Mouse (Mus musculus) left cerebral cortex, adult 2 months (tissue): ENCODE measurements around the gene Nfkbia. TPM values are rescaled to one million over a fixed set of nuclear protein-coding genes. Genes with fewer than 3 reads are reported as not detected.

ENCODE experiments used
- DNase-seq, 2 experiments: peaks; one replicate each; pipeline ENCODE4 v3.0.0; 2021 to 2022; ENCODE audit warnings: low spot score in 2 of 2, mixed read lengths in 1 of 2; ENCODE audit errors: extremely low spot score in 1 of 2
- H3K27ac ChIP-seq: fragments of 200-600 bp; 2 replicates; pipeline ENCODE4 v1.8.1; 2022
- H3K4me3 ChIP-seq: fragments of 200-600 bp; 2 replicates; pipeline ENCODE4 v1.8.1; 2022
- CTCF ChIP-seq: fragments of 200-600 bp; IDR thresholded peaks from 2 replicates; pipeline ENCODE4 v1.8.1; 2022; ENCODE audit warnings: antibody characterized with exemption, mild to moderate bottlenecking, moderate library complexity
- intact Hi-C: fragments of 180-260 bp; cut with DNase I; formaldehyde crosslinking; loops from one replicate; pipeline ENCODE4 v1.15.1; 2025
- total RNA-seq, 2 experiments: library from RNA; stranded (reverse); gene quantifications; 2 replicates each; pipeline ENCODE4 v1.2.3; 2021

The Nfkbia gene
- total RNA-seq, 2 experiments from 2014 or later, result 33.3 to 53.1 TPM

DNA sequence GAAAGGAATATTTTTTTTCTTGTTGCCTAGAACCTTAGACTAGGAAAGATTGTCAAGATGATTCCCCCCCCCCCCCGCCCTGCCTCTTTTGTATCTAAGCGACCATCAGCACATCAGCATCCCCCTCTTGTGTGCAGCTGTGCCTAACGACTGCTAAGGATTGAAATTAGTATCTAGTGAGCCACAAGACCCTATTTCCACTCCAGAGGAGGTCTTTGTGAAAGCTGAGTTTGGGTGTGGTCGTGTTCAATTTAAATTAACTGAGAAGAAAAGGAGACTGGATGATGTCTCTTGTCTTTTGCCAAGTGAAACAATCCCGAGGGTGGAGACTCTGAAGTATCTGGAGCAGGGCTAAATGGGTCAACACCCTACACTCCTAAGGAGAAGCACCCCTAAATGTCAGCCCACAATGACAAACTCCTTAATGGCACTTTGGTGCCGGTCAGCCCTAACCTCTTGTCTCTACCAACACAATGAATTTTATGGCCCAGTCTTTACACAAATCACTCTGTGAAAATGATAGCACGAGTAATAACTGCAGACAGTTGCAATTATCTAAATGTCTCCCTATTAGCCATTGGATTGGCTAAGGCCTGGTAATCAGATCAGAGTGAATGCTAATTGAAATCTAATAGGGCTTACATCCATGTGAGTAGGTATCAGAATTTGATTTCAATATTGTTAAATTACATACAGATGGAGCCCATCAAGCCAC is 13.0 kb upstream of the Nfkbia start:
- TF ChIP-seq CTCF, result no peak
- intact Hi-C loops, result no loop called here

DNA sequence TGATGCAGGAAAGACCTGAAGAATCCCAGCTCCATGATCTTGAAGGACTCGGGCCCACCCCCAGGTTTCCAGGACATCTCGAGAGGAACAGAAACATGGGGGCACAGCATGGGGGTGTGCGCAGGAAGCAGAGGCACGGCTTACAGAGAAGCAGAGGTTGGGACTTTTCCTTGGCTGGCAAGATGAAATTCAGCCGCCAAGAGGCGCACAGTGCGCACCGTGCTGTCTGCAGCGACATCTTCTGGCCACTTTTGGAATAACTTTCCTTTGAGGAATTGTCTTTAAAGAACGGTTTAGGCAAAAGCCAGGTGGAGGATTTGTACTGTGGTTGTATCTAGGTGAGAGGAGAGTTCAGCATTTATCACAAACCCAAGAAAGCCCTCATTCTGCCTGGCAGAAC is 6.6 kb upstream of the Nfkbia start:
- TF ChIP-seq CTCF, result peak; percentile 98
- intact Hi-C loops, result loop anchor here (1.0 to 10.0 kb wide), 4 partner anchors 127 to 336 kb away; partner anchors contain the start of gene Brms1l
- Histone ChIP-seq H3K27ac (no peak overlapping the region), H3K4me3 (no peak overlapping the region)
- DNase-seq, result peak; percentile 80 to 81

More for the DNA sequence above, 13.0 kb upstream of the Nfkbia start:
- no peak overlapping the region for H3K4me3 ChIP-seq
- no peak overlapping the region for H3K27ac ChIP-seq
- no peak for DNase-seq

DNA sequence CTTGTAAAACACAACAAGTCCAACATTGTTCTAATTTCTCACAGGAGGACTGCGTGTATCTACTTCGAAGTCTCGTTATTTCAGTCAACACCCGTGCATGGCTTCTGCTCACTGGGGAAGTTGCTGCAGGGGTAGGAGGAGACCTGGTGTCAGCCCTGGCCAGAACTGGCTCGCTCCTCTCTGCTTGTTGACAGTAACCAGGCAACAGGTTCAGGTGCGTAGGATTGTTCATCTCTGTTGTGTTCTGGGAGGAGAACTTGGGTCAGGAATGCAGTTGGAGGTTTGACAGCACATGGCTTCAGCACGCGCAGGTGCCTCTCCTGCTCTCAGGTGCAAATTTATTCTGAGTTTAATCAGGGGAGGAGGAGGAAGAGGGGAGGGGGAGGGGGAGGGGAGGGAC is 5.3 kb upstream of the Nfkbia start:
- H3K4me3 ChIP-seq, result no peak overlapping the region
- no peak for DNase-seq
- no peak for TF ChIP-seq CTCF
- intact Hi-C loops, result loop anchor here (2.0 to 10.0 kb wide), 2 partner anchors 143 to 337 kb away; partner anchors contain the start of gene Brms1l
- H3K27ac ChIP-seq, result no peak overlapping the region

DNA sequence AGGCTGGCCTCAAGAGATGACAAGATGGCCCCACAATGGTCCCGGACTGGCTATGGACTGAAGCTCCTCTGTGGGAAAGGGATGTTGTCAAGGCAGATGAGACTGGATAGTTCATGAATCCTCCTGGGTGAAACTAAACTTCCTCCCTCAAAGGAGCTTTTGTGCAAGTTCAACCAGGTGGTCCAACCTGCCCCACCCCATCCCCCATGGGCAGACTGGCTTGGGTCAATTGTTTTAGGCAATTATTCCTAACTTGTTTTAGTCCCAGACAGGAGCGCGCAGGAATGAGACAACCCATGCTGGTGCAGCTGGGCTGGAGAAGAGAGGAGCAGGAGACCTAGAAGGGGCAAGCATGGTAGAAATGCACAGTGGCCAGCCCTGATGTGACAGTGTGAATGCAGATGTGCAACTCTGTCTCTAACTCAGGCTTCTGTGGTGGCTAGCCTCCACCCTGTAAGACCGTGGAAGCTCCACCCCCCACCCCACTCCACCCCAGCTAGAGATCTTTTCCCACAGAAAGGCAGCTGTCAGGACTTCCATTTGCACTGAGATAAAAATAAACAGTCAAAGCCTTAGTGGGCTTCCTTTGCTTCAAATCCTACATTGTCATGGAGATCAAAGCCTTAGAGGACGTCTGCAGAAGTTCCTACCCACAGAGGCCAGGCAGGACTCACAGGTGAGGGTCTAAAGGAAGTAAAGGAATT is 3.6 kb upstream of the Nfkbia start:
- no peak for DNase-seq
- peak overlapping the region; percentile 55 for H3K27ac ChIP-seq
- intact Hi-C loops, result loop anchor here (10.0 kb wide), 1 partner anchor 339 kb away; the partner anchor contains the start of gene Brms1l
- no peak overlapping the region for H3K4me3 ChIP-seq
- TF ChIP-seq CTCF, result no peak

DNA sequence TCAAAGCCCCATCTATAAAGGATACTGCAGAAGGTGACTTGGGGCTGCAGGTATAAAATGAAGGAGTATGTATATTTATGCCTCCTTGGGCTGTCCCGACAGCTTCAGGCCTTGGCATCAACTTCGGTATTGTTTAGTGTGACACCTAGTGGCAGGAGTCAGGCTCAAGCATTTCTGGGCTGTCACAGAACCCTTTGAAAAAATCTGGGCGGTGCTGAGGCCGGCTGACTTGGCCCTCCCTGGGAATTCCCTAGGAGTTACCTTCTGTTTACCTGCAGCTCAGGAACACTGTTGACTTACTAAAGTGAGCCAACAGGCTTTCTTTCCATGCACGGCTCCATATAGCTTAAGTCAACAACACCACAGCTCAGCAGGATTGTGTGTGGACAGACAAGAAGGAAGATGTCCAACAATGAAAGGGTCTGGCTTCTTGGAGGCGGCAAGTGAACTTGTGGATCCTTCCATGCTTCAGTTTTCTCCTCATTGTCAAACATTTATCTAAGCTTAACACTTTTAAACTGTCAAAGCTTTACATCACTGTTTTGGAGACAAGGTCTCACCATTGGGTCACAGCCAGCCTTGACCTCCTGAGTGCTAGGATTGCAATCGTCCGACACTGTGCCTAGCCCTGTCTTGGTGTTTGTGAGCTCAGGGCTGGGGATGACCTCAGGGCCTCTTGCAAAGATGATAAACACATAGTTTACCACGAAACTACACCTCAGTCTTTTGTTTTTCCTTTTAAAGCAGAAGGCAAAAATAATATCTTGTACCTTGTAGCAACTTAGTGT is 2.9 kb upstream of the Nfkbia start:
- intact Hi-C loops, result loop anchor here (10.0 kb wide), 1 partner anchor 339 kb away; the partner anchor contains the start of gene Brms1l
- Histone ChIP-seq H3K4me3 (no peak overlapping the region), H3K27ac (peak overlapping the region; percentile 55; the same call in 1 of the 2 replicates)
- peak; percentile 81 for TF ChIP-seq CTCF
- DNase-seq, result peak; percentile 42 to 53

DNA sequence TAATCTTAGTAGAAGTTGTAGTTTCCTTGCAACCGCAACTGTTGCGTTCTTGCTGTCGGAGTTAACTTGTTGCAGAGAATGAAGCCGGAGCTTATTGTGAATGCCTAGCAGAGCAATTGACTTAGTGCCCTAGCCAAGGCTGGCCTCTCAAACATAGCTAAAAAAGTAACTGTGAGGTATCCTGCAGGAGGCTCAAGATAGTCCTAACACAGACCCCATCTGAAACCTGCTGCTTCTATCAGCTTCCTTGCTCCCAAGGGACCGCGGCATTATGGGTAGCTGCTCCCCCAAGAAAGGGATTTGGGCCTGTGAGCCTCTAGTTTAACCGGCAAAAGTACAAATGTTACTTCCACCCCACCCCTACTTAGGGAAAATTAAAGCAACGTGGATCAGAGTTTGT is 934 bp upstream of the Nfkbia start:
- no peak for DNase-seq
- H3K4me3 ChIP-seq, result peak overlapping the region; percentile 95
- TF ChIP-seq CTCF, result no peak
- intact Hi-C loops, result loop anchor here (10.0 kb wide), 1 partner anchor 341 kb away; the partner anchor contains the start of gene Brms1l
- peak overlapping the region; percentile 98 for H3K27ac ChIP-seq

DNA sequence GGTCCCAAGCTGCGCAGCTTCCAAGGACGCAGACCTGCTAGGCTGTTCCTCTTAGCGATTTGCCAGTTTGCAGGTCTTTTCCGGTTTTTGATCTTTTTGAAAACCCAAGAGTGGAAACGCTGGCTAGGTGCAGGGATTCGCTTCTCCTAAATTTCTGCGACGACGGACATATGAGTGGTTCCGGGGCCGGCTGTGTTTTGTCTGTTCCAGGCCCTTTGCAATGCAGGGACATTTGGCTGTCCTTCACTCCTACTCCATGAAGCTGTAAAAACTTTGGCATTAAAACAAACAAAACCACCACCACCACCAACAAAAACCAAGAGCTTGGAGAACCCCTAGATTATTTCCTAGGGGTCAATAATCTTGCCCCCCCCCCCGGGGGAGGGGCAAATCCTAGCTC is 494 bp upstream of the Nfkbia start:
- DNase-seq, result no peak
- no peak for TF ChIP-seq CTCF
- peak overlapping the region; percentile 98 for H3K27ac ChIP-seq
- intact Hi-C loops, result loop anchor here (1.0 to 10.0 kb wide), 4 partner anchors 47 to 342 kb away; partner anchors contain the start of gene Brms1l
- peak overlapping the region; percentile 95 for H3K4me3 ChIP-seq

DNA sequence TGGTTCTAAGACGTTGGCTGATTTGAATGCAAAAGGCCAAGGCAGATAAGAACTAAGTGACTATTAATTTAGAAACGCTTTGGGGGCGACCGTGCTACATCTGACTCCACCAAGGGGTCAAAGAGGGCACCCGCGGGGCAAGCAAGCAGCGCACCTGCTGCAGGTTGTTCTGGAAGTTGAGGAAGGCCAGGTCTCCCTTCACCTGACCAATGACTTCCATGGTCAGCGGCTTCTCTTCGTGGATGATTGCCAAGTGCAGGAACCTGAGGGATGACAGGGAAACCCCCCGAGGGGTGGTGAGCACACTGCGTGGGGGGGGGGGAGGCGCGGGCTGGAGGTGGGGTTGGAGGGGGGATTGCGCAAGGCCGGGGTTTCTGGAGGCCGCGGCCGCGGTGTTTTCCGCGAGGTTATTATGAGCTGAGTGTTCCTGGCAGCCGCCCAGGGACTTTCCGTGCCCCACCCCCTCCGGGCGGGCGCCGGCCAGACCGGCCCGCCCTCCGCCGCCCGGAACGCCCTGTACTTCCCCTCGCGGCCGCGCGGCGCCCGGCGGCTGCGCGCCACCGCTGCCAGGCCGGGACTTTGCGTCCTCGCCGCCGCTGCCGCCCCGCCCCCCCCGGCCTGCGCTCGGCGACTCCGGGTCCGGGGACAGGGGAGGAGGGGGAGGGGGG is 797 bp downstream of the Nfkbia start:
- TF ChIP-seq CTCF, result peak; percentile 24; the same call in 1 of the 2 replicates
- intact Hi-C loops, result loop anchor here (1.0 to 10.0 kb wide), 4 partner anchors 45 to 343 kb away; partner anchors contain the start of gene Brms1l
- peak overlapping the region; percentile 95 for H3K4me3 ChIP-seq
- DNase-seq, result peak; percentile 89 to 90
- peak overlapping the region; percentile 98 for H3K27ac ChIP-seq

DNA sequence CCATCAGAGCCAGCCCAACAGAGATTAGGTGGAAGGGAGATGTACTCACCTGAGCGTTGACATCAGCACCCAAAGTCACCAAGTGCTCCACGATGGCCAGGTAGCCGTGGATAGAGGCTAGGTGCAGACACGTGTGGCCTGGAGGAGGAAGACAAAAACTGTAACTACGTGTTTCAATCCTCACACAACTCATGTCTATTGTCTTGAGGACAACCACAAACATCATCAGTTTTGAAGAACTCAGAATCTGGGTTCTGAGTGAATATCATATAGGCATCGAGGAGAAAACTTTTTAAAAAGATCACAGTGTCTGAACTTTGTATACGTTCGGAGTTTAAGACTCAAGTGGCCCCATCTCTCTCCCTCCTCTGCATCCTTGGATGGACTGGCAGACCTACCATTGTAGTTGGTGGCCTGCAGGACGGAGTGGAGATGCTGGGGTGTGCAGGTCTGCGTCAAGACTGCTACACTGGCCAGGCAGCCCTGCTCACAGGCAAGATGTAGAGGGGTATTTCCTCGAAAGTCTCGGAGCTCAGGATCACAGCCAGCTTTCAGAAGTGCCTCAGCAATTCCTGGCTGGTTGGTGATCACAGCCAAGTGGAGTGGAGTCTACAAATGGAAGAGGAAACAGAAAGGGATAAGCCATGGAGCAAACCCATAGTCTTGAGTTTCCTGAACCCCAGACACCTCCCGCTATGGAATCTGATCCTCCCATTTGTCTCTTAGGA is 1.6 kb downstream of the Nfkbia start:
- H3K27ac ChIP-seq, result peak overlapping the region; percentile 92
- no peak for TF ChIP-seq CTCF
- intact Hi-C loops, result loop anchor here (10.0 kb wide), 1 partner anchor 344 kb away; the partner anchor contains the start of gene Brms1l
- DNase-seq, result no peak
- H3K4me3 ChIP-seq, result peak overlapping the region; percentile 95
